Mouse (Mus musculus): ENCODE measurements around the gene Lcn5. TPM values are rescaled to one million over a fixed set of nuclear protein-coding genes. Genes with fewer than 3 reads are reported as not detected.
"Not testable (repeated sequence)": the region's sequence is repeated elsewhere in the genome, so short reads cannot be mapped to it uniquely, and the experiment has no call there.

Lcn5 gene
- polyA plus RNA-seq, 1 experiment from 2014 or later: not detected

DNA sequence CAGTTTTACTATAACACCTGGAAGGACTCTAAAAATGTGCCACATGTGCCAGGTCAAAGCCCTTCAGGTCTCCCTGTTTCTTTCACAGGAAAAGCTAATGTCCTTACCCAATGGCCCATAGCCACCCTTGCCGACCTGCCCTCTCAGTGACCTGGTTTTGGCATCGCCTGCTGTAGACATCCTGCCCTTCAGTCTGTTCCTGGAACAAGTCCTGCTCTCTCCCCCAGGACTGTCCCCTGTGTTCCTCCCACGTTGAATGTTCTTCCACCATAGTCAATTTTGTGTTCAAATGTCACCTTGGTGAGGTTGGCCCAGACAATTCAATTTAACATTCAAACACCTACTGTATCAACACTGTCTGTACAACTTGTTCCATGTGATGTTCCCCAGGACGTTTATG, 39.2 kb downstream of the Lcn5 start:
- Histone ChIP-seq H3K9ac (ENCODE audit: low read depth, low read length) (no peak overlapping the region), H3K9me3 (replicated peaks; ENCODE audit: control insufficient read depth, low read length) (no peaks in the 10 kb centered on the region), H3K27me3 (ENCODE audit: control insufficient read depth, insufficient read depth, low read depth, low read length) (no peaks in the 10 kb centered on the region), H3K36me3 (ENCODE audit: control insufficient read depth, insufficient read depth) (no peaks in the 10 kb centered on the region), H3K4me2 (ENCODE audit: low read depth, low read length) (no peak overlapping the region), H3K4me3 (ENCODE audit: low read depth, low read length) (no peak overlapping the region), H3K4me1 (ENCODE audit: control insufficient read depth, low read depth, low read length) (no peaks in the 10 kb centered on the region), H3K27ac (ENCODE audit: low read length) (no peak overlapping the region)
- 45% methylated on average over 4 of the region's 4 CpGs for WGBS (ENCODE audit: insufficient replicate concordance)
- ATAC-seq (ENCODE audit: low read depth): no peak

- Histone ChIP-seq H3K36me3 (ENCODE audit: control insufficient read depth, insufficient read depth) (no peaks in the 10 kb centered on the region), H3K27me3 (ENCODE audit: control insufficient read depth, insufficient read depth, low read depth, low read length) (no peaks in the 10 kb centered on the region), H3K9me3 (replicated peaks; ENCODE audit: control insufficient read depth, low read length) (no peaks in the 10 kb centered on the region), H3K4me2 (ENCODE audit: low read depth, low read length) (no peak overlapping the region), H3K4me3 (ENCODE audit: low read depth, low read length) (no peak overlapping the region), H3K27ac (ENCODE audit: low read length) (no peak overlapping the region), H3K9ac (ENCODE audit: low read depth, low read length) (no peak overlapping the region), H3K4me1 (ENCODE audit: control insufficient read depth, low read depth, low read length) (no peaks in the 10 kb centered on the region)
- 61% methylated on average over 2 of the region's 2 CpGs for WGBS (ENCODE audit: insufficient replicate concordance)
- ATAC-seq (ENCODE audit: low read depth): no peak
These were observed 40.9 kb downstream of the Lcn5 start for GRCm38 (mm10) chr2:25698696-25699095.

DNA sequence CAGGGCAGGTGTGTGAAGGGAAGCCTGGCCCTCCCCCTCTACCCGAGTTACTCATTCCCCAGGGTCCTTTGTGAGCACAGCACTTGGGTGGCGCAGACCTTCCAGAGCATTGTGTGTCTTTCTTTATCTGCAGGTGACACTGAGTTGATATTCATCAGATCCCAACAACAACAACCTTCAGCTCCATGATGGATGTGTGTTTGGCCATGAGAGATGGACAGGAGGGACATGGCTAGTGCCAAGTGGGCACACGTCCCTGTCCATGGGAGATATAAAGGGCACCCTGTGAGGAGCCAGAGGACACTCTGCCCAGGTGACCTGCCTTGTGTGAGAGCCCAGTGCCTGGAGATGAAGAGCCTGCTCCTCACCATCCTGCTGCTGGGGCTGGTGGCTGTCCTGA, 42.0 kb downstream of the Lcn5 start, which contains the start of gene Obp2a:
Obp2a (plus strand) TSS at position 301 of the 400 bp plus-strand sequence.
- not testable (repeated sequence) for H3K9ac ChIP-seq (ENCODE audit: low read depth, low read length); H3K36me3 ChIP-seq (ENCODE audit: control insufficient read depth, insufficient read depth); H3K4me2 ChIP-seq (ENCODE audit: low read depth, low read length); H3K4me3 ChIP-seq (ENCODE audit: low read depth, low read length); ATAC-seq (ENCODE audit: low read depth); H3K27me3 ChIP-seq (ENCODE audit: control insufficient read depth, insufficient read depth, low read depth, low read length); H3K27ac ChIP-seq (ENCODE audit: low read length); H3K4me1 ChIP-seq (ENCODE audit: control insufficient read depth, low read depth, low read length); H3K9me3 ChIP-seq (replicated peaks; ENCODE audit: control insufficient read depth, low read length)
- 68% methylated on average over 3 of the region's 3 CpGs for WGBS (ENCODE audit: insufficient replicate concordance)

- no peak overlapping the region for H3K4me3 ChIP-seq (ENCODE audit: low read depth, low read length)
- no peak overlapping the region for H3K27ac ChIP-seq (ENCODE audit: low read length)
- H3K9me3 ChIP-seq (replicated peaks; ENCODE audit: control insufficient read depth, low read length): no peaks in the 10 kb centered on the region
- H3K9ac ChIP-seq (ENCODE audit: low read depth, low read length): no peak overlapping the region
- no peak overlapping the region for H3K4me2 ChIP-seq (ENCODE audit: low read depth, low read length)
- H3K4me1 ChIP-seq (ENCODE audit: control insufficient read depth, low read depth, low read length): no peaks in the 10 kb centered on the region
- H3K36me3 ChIP-seq (ENCODE audit: control insufficient read depth, insufficient read depth): no peaks in the 10 kb centered on the region
- no peak for ATAC-seq (ENCODE audit: low read depth)
- 39% methylated on average over 5 of the region's 5 CpGs for WGBS (ENCODE audit: insufficient replicate concordance)
- H3K27me3 ChIP-seq (ENCODE audit: control insufficient read depth, insufficient read depth, low read depth, low read length): no peaks in the 10 kb centered on the region
These were observed 43.2 kb downstream of the Lcn5 start for GRCm38 (mm10) chr2:25701001-25701400.

- no peak for ATAC-seq (ENCODE audit: low read depth)
- 66% methylated on average over 4 of the region's 4 CpGs for WGBS (ENCODE audit: insufficient replicate concordance)
- H3K4me3 ChIP-seq (ENCODE audit: low read depth, low read length): no peak overlapping the region
- peaks cover 9% of the 10 kb centered on the region; the same call in 1 of the 2 replicates for H3K27me3 ChIP-seq (ENCODE audit: control insufficient read depth, insufficient read depth, low read depth, low read length)
- no peaks in the 10 kb centered on the region for H3K9me3 ChIP-seq (replicated peaks; ENCODE audit: control insufficient read depth, low read length)
- H3K4me1 ChIP-seq (ENCODE audit: control insufficient read depth, low read depth, low read length): no peaks in the 10 kb centered on the region
- no peak overlapping the region for H3K9ac ChIP-seq (ENCODE audit: low read depth, low read length)
- H3K36me3 ChIP-seq (ENCODE audit: control insufficient read depth, insufficient read depth): no peaks in the 10 kb centered on the region
- no peak overlapping the region for H3K27ac ChIP-seq (ENCODE audit: low read length)
- H3K4me2 ChIP-seq (ENCODE audit: low read depth, low read length): no peak overlapping the region
These were observed 46.0 kb downstream of the Lcn5 start for GRCm38 (mm10) chr2:25703706-25704105.

DNA sequence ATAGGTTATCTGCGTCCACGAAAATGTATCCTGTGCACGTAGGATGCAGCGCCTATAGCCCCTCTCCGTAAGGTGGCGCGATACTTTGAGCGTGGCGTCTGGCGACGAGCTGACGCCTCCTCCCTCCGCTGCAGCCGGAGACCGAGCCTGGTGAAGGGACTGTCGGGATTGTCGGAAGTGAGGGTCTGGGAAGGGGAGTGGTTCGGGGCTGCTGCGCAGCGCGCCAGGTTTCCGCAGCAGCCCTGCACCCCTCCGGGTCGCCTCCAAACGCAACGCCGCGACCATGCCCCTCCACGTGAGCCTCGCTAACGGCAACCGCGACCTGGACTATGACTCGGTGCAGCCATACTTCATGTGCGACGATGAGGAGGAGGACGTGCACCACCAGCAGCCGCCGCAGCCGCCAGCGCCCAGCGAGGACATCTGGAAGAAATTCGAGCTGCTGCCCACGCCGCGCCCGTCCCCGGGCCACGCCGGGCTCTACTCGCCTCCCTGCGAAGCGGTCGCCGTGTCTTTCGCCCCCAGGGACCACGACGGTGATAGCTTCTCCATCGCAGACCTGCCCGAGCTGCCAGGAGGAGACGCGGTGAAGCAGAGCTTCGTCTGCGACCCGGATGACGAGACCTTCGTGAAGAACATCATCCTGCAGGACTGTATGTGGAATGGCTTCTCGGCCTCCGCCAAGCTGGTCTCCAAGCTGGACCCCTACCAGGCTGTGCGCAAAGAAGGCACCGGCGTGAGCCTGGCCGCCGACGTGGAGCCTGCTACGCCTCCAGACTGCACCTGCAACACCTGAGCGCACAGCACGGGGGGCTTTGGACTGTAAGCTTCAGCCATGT, 49.1 kb downstream of the Lcn5 start, which contains the start of gene Bmyc:
Bmyc (plus strand) TSS at position 97 of the 839 bp plus-strand sequence.
- Histone ChIP-seq H3K27ac (ENCODE audit: low read length) (no peak within 1 kb of the TSS), H3K4me2 (ENCODE audit: low read depth, low read length) (peak within 1 kb of the TSS; percentile 65), H3K36me3 (ENCODE audit: control insufficient read depth, insufficient read depth) (no peaks in the 10 kb centered on the region), H3K4me1 (ENCODE audit: control insufficient read depth, low read depth, low read length) (no peaks in the 10 kb centered on the region), H3K27me3 (ENCODE audit: control insufficient read depth, insufficient read depth, low read depth, low read length) (peaks cover 9% of the 10 kb centered on the region; the same call in 1 of the 2 replicates), H3K9me3 (replicated peaks; ENCODE audit: control insufficient read depth, low read length) (no peaks in the 10 kb centered on the region), H3K9ac (ENCODE audit: low read depth, low read length) (peak within 1 kb of the TSS; percentile 18; the same call in 1 of the 2 replicates), H3K4me3 (ENCODE audit: low read depth, low read length) (peak within 1 kb of the TSS; percentile 62)
- ATAC-seq (ENCODE audit: low read depth): peak; percentile 41
- under 1% methylated on average over 74 of the region's 78 CpGs for WGBS (ENCODE audit: insufficient replicate concordance)

DNA sequence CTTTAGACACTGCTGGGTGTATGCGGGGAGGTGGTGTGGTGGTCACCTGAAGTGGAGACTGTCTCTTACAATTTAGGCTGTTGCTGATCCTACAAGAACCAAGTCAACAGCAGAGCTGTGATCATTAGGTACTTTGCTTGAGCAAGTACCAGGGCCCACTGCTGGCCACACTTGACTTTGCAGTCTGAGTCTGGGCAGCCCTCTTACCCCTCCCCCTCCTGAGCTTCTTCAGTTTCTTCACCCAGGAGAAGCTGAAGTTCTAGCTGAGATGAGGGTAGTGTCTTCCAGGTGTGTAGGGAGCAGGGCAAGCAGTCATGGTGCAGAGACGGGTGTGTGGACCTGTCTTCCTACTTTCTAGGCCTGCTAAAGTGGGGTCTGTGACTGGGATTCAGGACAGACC, 50.4 kb downstream of the Lcn5 start:
- Histone ChIP-seq H3K27me3 (ENCODE audit: control insufficient read depth, insufficient read depth, low read depth, low read length) (peaks cover 9% of the 10 kb centered on the region; the same call in 1 of the 2 replicates), H3K27ac (ENCODE audit: low read length) (no peak overlapping the region), H3K9me3 (replicated peaks; ENCODE audit: control insufficient read depth, low read length) (no peaks in the 10 kb centered on the region), H3K4me3 (ENCODE audit: low read depth, low read length) (no peak overlapping the region), H3K36me3 (ENCODE audit: control insufficient read depth, insufficient read depth) (no peaks in the 10 kb centered on the region), H3K9ac (ENCODE audit: low read depth, low read length) (no peak overlapping the region), H3K4me1 (ENCODE audit: control insufficient read depth, low read depth, low read length) (no peaks in the 10 kb centered on the region), H3K4me2 (ENCODE audit: low read depth, low read length) (no peak overlapping the region)
- no peak for ATAC-seq (ENCODE audit: low read depth)
- 68% methylated on average over 2 of the region's 2 CpGs for WGBS (ENCODE audit: insufficient replicate concordance)

GRCm38 (mm10) chr2:25709056-25709455, 51.3 kb downstream of the Lcn5 start:
- H3K9ac ChIP-seq (ENCODE audit: low read depth, low read length); H3K27ac ChIP-seq (ENCODE audit: low read length); H3K9me3 ChIP-seq (replicated peaks; ENCODE audit: control insufficient read depth, low read length); H3K4me3 ChIP-seq (ENCODE audit: low read depth, low read length); H3K27me3 ChIP-seq (ENCODE audit: control insufficient read depth, insufficient read depth, low read depth, low read length); H3K4me2 ChIP-seq (ENCODE audit: low read depth, low read length); H3K4me1 ChIP-seq (ENCODE audit: control insufficient read depth, low read depth, low read length); H3K36me3 ChIP-seq (ENCODE audit: control insufficient read depth, insufficient read depth); ATAC-seq (ENCODE audit: low read depth): not testable (repeated sequence)
- 76% methylated on average over 1 of the region's 1 CpGs for WGBS (ENCODE audit: insufficient replicate concordance)

GRCm38 (mm10) chr2:25709791-25710190, 52.0 kb downstream of the Lcn5 start:
- not testable (repeated sequence) for H3K27me3 ChIP-seq (ENCODE audit: control insufficient read depth, insufficient read depth, low read depth, low read length); H3K4me3 ChIP-seq (ENCODE audit: low read depth, low read length); H3K4me1 ChIP-seq (ENCODE audit: control insufficient read depth, low read depth, low read length); H3K36me3 ChIP-seq (ENCODE audit: control insufficient read depth, insufficient read depth); H3K9me3 ChIP-seq (replicated peaks; ENCODE audit: control insufficient read depth, low read length); H3K27ac ChIP-seq (ENCODE audit: low read length); H3K9ac ChIP-seq (ENCODE audit: low read depth, low read length); ATAC-seq (ENCODE audit: low read depth); H3K4me2 ChIP-seq (ENCODE audit: low read depth, low read length)
- WGBS (ENCODE audit: insufficient replicate concordance): 47% methylated on average over 2 of the region's 2 CpGs
